Mouse (Mus musculus): ENCODE results near the gene Phf2.

The Phf2 gene

GRCm38 (mm10) chr13:48870771-48871731, at the start of gene Phf2:
Gene Phf2, minus strand, starts transcription at chr13:48871119.
- DNase-seq (ENCODE audit: inconsistent ontology term): peak; percentile 55

- DNase-seq (ENCODE audit: inconsistent ontology term): no peak
Measured at GRCm38 (mm10) chr13:48919756-48920415, 49.0 kb upstream of the Phf2 start.

GRCm38 (mm10) chr13:48917113-48917599, 46.2 kb upstream of the Phf2 start:
- no peak for DNase-seq (ENCODE audit: inconsistent ontology term)

- peak; percentile 49 for DNase-seq (ENCODE audit: inconsistent ontology term)
Measured at GRCm38 (mm10) chr13:48913680-48914079, 42.8 kb upstream of the Phf2 start.

GRCm38 (mm10) chr13:48913141-48913540, 42.2 kb upstream of the Phf2 start:
- DNase-seq (ENCODE audit: inconsistent ontology term): no peak

GRCm38 (mm10) chr13:48911426-48911825, 40.5 kb upstream of the Phf2 start:
- no peak for DNase-seq (ENCODE audit: inconsistent ontology term)

- no peak for DNase-seq (ENCODE audit: inconsistent ontology term)
Measured at GRCm38 (mm10) chr13:48905458-48905857, 34.5 kb upstream of the Phf2 start.

GRCm38 (mm10) chr13:48895376-48895775, 24.5 kb upstream of the Phf2 start:
- DNase-seq (ENCODE audit: inconsistent ontology term): no peak

- no peak for DNase-seq (ENCODE audit: inconsistent ontology term)
Measured at GRCm38 (mm10) chr13:48890260-48890960, 19.5 kb upstream of the Phf2 start.

- peak; percentile 96 for DNase-seq (ENCODE audit: inconsistent ontology term)
Measured at GRCm38 (mm10) chr13:48878534-48878933, 7.6 kb upstream of the Phf2 start.

GRCm38 (mm10) chr13:48877805-48878204, 6.9 kb upstream of the Phf2 start:
- no peak for DNase-seq (ENCODE audit: inconsistent ontology term)

GRCm38 (mm10) chr13:48872726-48873125, 1.8 kb upstream of the Phf2 start:
- DNase-seq (ENCODE audit: inconsistent ontology term): peak; percentile 70

- DNase-seq (ENCODE audit: inconsistent ontology term): no peak
Measured at GRCm38 (mm10) chr13:48871887-48872606, 1.1 kb upstream of the Phf2 start.

GRCm38 (mm10) chr13:48869950-48870770, 759 bp downstream of the Phf2 start:
- peak; percentile 38 for DNase-seq (ENCODE audit: inconsistent ontology term)

- DNase-seq (ENCODE audit: inconsistent ontology term): peak; percentile 58
Measured at GRCm38 (mm10) chr13:48869600-48869949, 1.3 kb downstream of the Phf2 start.

- DNase-seq (ENCODE audit: inconsistent ontology term): peak; percentile 35
Measured at GRCm38 (mm10) chr13:48869088-48869487, 1.8 kb downstream of the Phf2 start.

GRCm38 (mm10) chr13:48864673-48865356, 6.1 kb downstream of the Phf2 start:
- no peak for DNase-seq (ENCODE audit: inconsistent ontology term)

GRCm38 (mm10) chr13:48863556-48863955, 7.4 kb downstream of the Phf2 start:
- DNase-seq (ENCODE audit: inconsistent ontology term): no peak

GRCm38 (mm10) chr13:48861913-48862312, 9.0 kb downstream of the Phf2 start:
- no peak for DNase-seq (ENCODE audit: inconsistent ontology term)

GRCm38 (mm10) chr13:48858779-48859178, 12.1 kb downstream of the Phf2 start:
- DNase-seq (ENCODE audit: inconsistent ontology term): no peak
